Mouse (Mus musculus) ovary, postnatal 14 days (tissue): ENCODE results near the gene Sipa1l3.

ENCODE experiments used
- DNase-seq: peaks from one replicate; pipeline ENCODE4 v3.0.0; 2022; ENCODE audit warnings: low spot score

Gene Sipa1l3

DNA sequence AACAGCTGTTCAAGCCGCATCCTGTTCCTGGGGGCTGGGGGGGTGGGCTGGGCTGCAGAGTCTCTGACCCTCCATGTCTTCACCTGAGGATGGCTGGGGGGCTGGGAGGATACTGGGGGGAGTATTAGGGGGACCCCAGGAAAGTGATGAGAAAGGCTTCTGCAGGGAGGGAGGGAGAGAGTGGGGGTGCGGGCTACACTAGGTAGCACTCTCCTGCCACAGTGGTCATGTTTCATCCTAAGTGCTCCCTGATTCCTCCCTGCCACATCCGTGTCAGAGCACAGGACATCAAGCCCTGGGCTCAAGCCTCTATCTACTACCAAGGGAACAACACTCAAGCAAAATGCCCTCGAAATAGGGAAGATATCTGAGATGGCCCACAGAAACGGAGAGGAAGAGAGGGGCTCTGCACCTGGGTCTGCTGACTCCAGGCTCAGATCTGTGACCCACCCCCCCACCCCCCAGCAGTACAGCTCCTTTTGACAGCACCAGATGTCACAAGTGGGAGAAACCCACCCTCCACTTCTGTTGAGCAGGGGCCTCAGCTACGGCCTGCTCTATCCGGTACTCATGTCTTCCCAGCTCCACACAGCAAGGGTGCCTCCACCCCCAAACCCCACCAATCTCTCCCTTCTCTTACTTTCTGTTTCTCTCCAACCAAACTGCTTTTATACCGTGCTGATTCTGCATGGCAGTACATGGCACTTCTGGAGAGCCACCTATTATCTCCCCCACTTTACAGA lies 106.4 kb downstream of the Sipa1l3 start:
- no peak for DNase-seq

DNA sequence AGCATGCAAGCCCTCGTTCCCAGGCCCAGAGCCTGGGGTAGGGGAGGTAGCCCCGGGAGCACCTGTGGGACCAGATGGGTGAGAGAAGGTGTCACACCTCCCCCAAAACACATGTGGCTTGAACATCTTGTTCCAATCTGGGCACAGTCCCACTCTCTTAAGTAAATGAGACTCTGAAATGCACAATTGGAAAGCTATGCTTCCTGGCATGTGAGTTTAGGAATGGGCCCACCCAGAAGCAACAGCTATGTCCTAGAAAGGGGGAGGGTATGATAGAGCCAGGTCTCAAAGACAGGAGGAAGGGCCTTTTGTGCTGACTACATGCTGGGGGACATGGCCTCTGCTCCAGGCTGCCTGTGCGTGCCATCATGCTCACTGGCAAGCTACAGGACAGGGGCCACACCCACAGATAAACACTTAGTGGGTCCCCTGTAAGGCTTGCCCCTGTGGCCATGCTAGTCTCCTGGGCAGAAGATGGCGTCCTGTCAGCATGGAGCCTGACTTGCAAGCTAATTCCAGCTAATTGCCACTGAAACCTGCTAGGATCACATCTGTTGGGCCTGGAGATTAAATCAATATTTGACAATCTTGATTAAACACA lies 107.1 kb downstream of the Sipa1l3 start:
- no peak for DNase-seq

GRCm38 (mm10) chr7:29410402-29410801 lies 108.0 kb downstream of the Sipa1l3 start:
- no peak for DNase-seq

DNA sequence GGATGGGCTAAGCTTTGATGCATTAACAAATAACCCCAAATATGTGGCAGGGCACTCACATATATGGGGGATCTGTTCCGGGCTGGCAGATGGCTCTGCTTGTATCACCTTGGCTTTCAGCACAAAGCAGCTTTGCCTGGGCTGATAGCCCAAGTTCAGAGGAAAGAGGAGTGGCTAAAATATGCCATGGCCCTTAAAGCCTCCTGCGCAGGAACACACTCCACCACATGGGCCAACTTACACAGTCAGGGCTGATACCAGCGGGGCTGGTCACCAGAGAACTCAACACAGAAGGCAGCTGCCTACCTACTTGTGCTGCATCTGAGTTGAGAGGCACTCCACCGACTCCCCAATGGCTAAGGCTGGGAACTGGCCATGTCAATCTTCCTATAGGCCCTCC lies 111.6 kb downstream of the Sipa1l3 start:
- no peak for DNase-seq

- DNase-seq, result no peak
Observed at GRCm38 (mm10) chr7:29404126-29404525, 114.3 kb downstream of the Sipa1l3 start.

GRCm38 (mm10) chr7:29402015-29402414 lies 116.4 kb downstream of the Sipa1l3 start:
- DNase-seq, result no peak

- no peak for DNase-seq
Observed at GRCm38 (mm10) chr7:29400451-29400850, 118.0 kb downstream of the Sipa1l3 start.

- no peak for DNase-seq
Observed at GRCm38 (mm10) chr7:29399056-29399455, 119.4 kb downstream of the Sipa1l3 start.

GRCm38 (mm10) chr7:29397486-29397885 lies 121.0 kb downstream of the Sipa1l3 start:
- DNase-seq, result no peak

- DNase-seq, result no peak
Observed at GRCm38 (mm10) chr7:29396943-29397340, 121.5 kb downstream of the Sipa1l3 start.

GRCm38 (mm10) chr7:29396216-29396942 lies 122.1 kb downstream of the Sipa1l3 start:
- no peak for DNase-seq

DNA sequence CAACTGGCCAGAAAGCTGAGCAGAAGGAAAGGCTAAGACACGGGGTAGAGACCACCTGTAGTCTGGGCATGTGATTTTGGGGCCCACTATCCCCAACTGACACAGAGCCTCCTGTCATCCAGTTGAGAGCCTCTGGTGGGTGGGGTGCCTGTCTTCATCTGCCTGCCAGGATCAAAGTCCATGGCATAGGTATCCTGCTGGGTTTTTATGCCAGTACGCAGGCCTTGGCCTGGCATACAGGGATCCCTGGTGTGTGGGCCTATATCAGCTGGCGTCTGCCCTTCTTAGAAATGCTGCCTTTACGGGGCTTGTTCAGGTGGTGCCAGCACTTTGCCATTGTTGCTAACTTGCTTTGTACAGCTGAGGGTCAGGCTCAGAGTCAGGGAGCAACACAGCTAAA lies 123.3 kb downstream of the Sipa1l3 start:
- no peak for DNase-seq

DNA sequence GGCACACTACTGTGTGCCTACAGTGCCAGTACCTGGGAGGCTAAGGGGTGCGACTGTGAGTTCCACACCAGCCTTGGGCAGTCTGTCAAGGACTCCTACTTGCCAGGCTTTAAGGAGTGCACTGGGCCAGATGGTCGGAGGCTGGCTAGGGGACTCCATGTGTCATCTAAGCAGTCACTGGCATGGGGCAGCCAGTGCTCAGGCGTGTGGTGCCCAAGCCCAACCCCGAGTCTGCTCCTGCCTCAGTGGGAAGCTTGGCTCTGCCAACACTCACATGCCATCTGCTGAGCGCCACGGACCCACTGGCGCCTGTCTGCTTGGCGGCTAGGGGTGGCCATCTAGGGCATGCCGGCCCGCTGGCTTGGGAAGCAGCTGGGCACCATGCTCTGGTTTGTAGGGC lies 125.1 kb downstream of the Sipa1l3 start:
- DNase-seq, result no peak

DNA sequence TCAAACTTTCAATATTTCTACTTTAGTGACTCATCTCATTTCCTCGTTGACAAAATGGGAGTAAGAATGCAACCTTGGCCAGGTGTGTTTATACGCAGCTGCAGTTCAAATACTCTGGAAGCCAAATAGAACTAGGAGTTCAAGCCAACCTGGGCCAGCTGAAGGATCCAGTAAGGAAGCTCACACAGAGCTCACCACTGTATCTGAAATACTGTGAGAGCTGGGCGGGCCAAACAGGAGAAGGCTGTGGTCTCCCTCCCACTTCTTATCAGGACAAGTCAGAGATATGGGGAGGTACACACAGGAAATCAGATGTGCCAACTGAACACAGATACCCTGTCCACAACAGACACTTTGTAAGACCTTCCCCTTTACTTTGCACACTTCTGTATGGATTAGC lies 125.6 kb downstream of the Sipa1l3 start:
- no peak for DNase-seq

- DNase-seq, result no peak
Observed at GRCm38 (mm10) chr7:29391761-29392512, 126.5 kb downstream of the Sipa1l3 start.

GRCm38 (mm10) chr7:29391112-29391760 lies 127.2 kb downstream of the Sipa1l3 start:
- no peak for DNase-seq

DNA sequence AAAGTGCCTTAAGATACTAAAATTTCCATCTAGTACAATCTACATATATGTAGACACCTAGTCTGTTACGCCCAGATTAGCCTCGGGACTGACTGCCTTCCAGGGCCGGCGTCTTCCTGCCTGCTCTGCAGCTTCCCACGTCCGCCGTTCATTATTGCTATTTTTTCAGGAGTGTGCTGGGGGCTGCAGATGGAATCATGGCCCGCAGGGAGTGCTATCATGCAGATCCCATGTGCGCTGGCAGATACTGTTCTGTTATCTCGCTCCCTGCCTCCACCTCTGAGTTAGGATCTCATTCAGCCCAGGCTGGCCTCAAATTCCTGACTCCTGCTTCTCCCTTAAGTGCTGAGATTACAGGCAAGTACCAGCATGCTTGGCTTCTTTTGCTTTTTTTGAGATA lies 128.2 kb downstream of the Sipa1l3 start:
- DNase-seq, result no peak

- DNase-seq, result no peak
Observed at GRCm38 (mm10) chr7:29387524-29388068, 130.8 kb downstream of the Sipa1l3 start.

DNA sequence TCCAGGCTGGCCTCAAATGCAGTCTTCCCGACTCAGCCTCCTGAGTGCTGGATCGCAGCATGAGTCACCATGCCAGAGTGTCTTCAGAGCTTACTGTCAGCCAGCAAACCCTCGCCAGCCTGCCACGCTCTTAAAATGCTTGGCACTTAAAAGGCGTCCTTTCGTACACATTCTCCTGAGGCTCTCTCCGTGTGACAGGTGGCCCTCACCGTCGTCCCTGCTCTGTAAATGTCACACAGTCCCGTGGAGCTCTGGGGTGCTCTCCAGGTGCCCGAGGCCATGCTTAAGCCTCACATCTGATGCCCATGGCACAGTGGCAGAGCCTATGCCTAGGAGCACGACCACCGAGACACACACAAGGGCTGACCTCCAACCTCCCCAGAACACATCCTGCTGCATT lies 132.1 kb downstream of the Sipa1l3 start:
- DNase-seq, result no peak

GRCm38 (mm10) chr7:29385791-29386190 lies 132.7 kb downstream of the Sipa1l3 start:
- no peak for DNase-seq

DNA sequence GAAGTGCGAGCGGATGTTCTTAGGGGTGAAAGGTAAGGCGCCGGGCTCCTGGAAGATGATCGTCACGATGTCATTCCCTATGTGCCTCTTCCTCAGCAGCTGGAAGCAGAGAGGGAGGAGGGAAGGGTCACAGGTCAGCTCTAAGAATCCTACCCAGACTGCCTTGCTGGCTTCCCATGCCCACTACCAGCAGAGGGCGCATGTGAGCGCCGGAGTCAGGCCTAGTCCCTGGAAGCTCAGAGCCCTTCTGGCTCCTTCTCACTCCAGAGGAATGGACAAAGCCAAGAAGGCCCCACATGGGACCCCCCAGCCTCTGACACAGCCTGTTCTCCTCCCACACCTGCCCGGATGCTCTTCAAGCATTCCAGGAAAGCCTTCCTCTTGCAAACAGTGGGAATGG lies 135.2 kb downstream of the Sipa1l3 start:
- DNase-seq, result peak; percentile 88
